Mouse (Mus musculus): ENCODE results near the gene Man1c1.

The Man1c1 gene

GRCm38 (mm10) chr4:134673882-134674463, 30.1 kb downstream of the Man1c1 start:
- DNase-seq, result no peak

DNA sequence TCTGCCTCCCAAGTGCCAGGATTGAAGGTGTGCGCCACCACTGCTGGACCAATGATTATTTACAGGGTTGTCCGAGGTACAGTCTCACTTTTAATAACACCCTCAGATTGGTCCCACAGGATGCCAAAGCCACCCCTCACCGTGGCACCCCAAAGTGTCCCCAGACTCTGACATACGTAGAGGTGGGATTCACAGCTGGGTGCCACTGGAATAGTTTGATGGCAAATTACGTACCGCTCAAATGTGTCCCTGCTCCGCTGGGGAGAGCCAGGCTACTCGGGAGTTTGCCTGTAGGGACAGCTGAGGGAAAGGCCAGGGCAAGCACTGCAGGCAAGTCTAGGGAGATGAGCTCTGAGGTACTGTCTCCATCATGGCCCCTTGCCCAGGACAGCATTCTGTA, 30.9 kb downstream of the Man1c1 start:
- DNase-seq, result no peak

GRCm38 (mm10) chr4:134672326-134672725, 31.8 kb downstream of the Man1c1 start:
- no peak for DNase-seq

DNA sequence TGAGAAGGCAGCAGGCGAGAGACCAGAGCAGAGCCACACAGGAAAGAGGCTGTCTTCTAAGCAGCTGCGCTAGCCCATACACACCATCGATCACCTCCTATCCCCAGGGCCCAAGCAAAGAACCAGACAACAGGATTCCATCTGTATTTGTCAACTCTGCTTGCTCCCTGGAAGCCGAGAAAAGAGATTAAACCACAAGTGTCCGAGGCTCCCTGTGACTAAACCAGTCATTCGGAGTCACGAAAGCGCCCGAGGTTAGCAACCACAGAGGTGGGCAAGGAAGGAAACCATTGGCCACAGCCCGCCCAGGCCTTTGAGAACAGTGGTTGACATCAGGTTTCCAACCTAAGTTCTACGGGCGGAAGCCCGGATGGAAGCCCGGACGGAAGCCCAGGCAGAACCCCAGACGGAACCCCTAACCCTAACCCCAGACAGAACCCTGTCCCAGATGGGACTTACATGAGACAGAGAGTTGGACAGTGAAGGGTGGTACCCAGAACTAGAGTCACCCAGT, 32.4 kb downstream of the Man1c1 start:
- DNase-seq, result no peak

DNA sequence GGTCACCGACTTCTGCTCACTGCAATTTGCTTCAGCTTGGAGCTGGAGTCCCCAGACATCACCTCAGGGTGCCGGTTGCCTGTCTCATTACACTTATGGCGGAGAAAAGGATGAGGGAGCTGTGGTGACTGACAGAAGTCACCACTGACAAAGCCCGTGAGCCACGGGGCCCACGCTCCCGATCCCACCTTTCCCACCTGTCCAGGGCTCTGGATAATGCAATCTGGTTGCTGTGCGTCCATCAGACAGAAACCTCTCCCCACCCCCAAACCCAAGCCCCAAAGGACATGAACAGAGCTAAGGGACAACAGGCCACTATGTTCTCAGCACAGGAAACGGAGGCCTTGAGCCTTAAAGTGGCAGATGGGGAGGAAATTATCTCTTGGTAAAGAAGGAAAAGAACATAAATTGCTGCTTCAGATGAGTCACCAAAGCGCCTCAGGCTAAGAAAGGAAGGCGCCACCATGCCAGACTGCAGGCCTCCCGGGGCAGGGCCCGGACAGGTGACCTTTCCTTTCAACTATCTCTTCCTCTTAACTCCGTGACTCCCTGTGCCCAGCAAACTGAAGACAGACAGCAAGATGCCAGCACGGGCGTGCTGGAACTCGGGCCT, 34.2 kb downstream of the Man1c1 start:
- DNase-seq, result peak; percentile 27

DNA sequence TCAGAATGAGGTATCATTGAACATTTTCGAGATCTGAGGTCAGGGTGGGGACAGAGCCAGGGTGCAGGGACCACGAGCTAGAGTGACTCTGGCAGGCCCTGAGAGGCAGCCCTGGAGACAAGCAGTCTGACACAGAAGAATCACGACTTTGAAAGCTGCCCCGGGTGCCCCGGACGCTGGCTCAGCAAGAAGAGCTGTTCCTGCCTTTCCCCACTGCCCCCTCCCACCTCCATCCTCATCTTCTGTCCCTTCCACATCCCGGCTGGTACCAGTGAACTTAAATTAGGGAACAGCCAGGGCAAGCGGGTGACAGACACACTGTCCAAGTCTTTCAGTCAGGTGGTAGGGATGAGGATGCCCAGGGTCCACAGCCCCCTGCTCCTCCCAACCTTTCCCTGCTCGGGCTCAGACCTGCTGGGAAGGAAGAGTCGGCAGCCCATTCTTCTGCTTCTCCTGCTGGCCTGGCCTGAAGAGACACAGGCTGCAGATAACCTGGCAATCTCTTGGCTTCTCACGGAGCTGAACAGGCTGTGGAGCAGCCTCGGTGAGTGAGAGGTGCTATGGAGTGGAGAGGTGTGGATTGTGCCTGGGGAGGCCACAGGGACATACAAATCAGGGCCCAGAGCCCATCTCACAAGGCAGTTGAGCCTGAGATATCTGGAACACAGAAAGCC, 35.6 kb downstream of the Man1c1 start:
- DNase-seq, result no peak

DNA sequence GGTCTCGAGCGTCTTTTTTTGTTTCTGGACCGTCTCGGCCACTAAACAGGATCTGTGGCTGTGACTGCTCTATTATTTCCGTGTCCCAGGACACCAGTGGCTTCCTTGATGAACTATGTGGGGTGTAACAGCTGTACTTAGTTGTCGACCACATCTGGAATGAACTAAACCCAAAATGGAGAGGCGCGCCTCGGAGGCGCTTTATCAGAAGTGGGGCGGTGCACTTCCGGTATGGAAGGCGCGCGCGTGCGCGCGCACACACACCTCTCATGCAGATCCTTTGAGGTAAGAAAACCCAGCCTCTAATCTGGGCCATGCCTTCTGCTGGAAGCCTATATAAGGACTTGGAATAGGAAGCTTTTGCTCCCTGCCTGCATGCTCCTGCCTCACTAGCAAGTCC, 37.7 kb downstream of the Man1c1 start:
- no peak for DNase-seq

- no peak for DNase-seq
Measured at GRCm38 (mm10) chr4:134663052-134663451, 41.0 kb downstream of the Man1c1 start.

- DNase-seq, result no peak
Measured at GRCm38 (mm10) chr4:134660630-134661183, 43.4 kb downstream of the Man1c1 start.

- DNase-seq, result no peak
Measured at GRCm38 (mm10) chr4:134659354-134660301, 44.5 kb downstream of the Man1c1 start.

GRCm38 (mm10) chr4:134657473-134657872, 46.6 kb downstream of the Man1c1 start:
- no peak for DNase-seq

- DNase-seq, result no peak
Measured at GRCm38 (mm10) chr4:134654391-134654790, 49.7 kb downstream of the Man1c1 start.

DNA sequence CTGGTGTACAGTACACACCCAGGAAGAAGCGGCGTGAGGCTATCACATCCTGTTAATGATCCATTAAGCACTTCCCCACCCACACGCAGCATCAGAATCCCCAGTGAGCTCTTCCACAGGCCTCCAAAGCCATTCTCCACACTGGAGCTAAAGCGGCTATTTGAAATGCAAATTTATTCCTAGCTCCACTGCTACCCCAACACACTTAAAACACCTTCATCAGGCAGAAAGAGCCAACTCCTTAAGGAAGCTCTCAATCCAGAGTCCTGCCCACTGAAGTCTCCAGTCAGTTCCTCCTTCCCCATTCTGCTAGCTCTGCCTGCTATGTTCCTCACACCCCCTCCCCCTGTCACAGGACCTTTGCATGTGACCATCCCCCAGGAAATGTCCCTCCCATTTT, 51.4 kb downstream of the Man1c1 start:
- DNase-seq, result no peak

DNA sequence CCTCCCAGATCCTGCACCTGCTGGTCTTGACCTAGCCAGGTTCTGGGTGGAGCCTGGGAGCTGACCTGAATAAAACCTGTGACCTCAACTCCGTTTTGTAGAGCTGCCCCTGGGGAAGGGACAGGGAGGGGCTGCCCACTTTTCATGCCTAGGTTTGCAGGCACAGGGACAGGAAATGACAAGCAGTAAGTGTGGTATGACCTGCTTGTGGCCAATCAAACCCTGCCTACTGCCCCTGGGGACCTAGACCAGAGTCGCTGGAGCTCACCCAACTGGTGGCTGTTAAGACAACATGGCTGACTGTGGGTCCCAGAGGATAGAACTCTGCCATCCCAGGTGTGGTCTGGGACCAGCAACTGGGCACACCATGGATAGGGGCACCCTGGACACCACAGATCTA, 51.9 kb downstream of the Man1c1 start:
- no peak for DNase-seq

DNA sequence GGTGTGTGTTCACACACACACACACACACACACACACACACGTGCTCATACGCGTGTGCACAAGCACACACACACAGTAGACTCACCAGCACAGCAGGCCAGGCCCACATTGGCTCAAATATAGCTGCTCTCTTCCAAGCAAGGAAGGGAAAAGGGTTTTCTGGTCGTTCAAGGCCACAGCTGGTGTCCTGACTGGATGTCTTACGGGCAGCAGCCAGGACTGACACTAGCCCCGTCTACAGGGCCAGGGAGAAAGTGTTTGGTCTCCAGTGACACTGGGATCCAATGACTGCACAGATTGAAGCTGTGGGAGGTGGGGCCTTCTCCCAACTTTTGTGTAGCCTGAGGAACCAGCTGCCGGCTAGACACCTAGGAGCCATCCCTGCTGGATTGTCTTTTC, 52.7 kb downstream of the Man1c1 start:
- no peak for DNase-seq

DNA sequence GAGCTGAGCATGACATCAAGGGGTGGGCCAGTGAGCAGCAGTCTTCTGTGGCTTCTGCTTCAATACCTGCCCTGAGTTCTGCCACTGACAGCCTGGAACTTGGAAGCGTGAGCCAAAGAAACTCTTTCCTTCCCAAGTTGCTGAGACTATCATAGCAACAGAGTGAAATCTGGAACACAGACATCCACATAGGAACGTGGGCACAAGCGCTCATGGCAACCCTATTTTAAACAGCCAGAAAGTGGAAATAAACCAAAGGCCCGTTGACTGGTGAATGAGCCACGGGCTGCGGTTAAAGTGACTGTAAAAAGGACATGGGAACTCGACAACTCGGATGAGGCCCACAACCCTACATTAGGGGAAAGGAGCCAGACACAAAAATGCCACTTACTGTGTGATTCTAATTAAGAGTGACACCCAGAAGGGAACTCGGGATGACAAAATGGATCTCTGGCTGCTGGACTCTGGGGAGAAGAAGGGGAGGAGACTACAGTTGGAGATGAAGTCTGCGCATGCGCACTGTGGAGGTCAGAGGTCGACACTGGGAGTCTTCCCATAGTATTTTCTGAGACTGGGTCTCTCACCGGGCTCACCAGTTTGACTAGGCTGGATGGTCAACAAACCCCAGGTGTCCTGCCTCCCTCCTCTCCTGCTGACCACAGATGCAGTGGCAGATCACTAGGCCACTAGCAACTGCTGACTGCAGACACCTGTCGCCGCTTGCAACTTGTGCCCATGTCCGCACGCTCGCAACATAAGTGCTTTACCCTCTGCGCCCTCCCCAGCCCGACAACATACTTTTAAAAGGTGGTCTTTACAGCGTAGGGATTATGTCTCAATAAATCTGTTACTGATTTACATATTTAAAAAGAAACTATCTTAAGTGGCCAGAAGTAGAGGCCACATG, 58.8 kb downstream of the Man1c1 start:
- DNase-seq, result no peak

GRCm38 (mm10) chr4:134644410-134644809, 59.7 kb downstream of the Man1c1 start:
- DNase-seq, result no peak

DNA sequence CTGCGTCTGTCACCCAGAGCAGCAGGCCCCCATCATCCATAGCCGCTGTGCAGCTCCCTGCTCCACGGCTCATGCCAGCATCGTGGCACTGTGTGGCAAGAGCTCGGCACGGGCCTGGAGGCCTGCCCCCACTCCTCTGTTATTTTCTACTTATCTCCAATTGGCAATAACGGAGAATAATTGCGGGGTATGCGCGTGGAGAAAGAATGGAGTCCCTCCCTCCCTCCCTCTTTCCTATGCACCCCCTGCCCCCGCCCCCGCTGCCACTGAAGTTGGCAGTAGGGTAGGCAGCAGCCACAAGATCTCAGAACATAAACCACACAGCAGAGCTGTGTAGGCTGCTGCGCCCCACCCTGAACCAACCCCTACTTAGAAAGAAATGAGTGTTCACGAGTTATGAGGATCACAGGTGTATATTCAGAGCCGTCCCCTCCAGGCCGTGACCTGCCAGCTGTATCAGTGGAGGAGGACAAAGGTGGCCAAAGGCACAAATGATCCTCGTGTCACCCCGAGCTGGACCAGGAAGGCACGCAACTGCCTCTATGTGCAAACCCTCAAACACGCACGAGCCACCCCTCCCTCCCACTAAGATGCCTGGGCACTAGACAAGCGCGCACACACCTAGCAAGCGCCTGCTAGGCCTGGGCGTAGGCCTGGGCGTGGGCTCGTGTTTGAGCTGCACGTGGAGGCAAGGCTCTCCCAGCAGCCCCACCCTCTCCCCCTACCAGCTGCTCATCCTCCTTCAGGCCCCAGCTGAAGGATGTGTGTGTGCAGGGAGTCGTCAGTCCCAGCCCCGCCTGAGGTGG, 62.2 kb downstream of the Man1c1 start:
- no peak for DNase-seq

GRCm38 (mm10) chr4:134639325-134639724, 64.8 kb downstream of the Man1c1 start:
- no peak for DNase-seq

GRCm38 (mm10) chr4:134638111-134638550, 66.0 kb downstream of the Man1c1 start:
- no peak for DNase-seq

DNA sequence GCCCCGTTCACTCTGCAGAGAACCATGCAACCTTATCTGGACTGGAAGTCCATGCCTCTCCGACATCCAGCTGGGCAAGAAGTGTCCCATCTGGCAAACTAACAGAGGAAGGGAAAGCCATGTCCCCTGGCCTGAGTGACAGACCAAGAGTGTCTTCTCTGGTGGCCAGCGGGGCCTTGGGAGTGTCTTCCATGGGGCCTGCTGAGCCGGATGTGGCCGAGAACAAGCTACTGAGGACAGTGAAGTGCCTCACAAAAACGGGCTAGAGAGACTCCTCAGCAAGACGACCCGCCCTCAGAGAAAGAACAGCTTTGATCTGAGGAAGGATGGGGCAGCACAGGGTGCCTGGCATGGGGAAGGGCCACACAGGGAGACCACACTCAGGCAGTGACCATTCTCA, 67.7 kb downstream of the Man1c1 start:
- DNase-seq, result no peak

Measured in kidney, adult 18-20 months (tissue).